Mouse (Mus musculus) stomach, postnatal 0 days (tissue): ENCODE measurements around the gene Fgfr2. TPM values are rescaled to one million over a fixed set of nuclear protein-coding genes. Genes with fewer than 3 reads are reported as not detected.

Experiments
- ATAC-seq: fragments of 200-750 bp; cut with Nextera tagmentation; 2 replicates; pipeline ENCODE4 v1.8.0; 2017; ENCODE audit not compliant: low FRiP score, low TSS enrichment
- DNase-seq: peaks from one replicate; pipeline ENCODE4 v3.0.0-alpha.2; 2016; ENCODE audit warnings: low spot score
- H3K27ac ChIP-seq: fragments of 300-500 bp; sonication (generic); replicated peaks from 2 replicates; pipeline ENCODE4 v1.5.1; 2014; ENCODE audit warnings: mild to moderate bottlenecking, control low read depth
- H3K27me3 ChIP-seq: fragments of 300-500 bp; sonication (generic); 2 replicates; pipeline ENCODE4 v1.6.1; 2014; ENCODE audit warnings: low read length; ENCODE audit not compliant: control insufficient read depth, insufficient read depth
- H3K36me3 ChIP-seq: fragments of 300-500 bp; sonication (generic); 2 replicates; pipeline ENCODE4 v1.6.1; 2014; ENCODE audit warnings: low read length, mixed read lengths; ENCODE audit not compliant: control insufficient read depth, insufficient read depth
- H3K4me1 ChIP-seq: fragments of 300-500 bp; sonication (generic); replicated peaks from 2 replicates; pipeline ENCODE4 v1.6.1; 2014; ENCODE audit warnings: antibody characterized with exemption; ENCODE audit not compliant: control insufficient read depth, insufficient read depth
- H3K4me2 ChIP-seq: fragments of 300-500 bp; sonication (generic); replicated peaks from 2 replicates; pipeline ENCODE4 v1.6.1; 2014; ENCODE audit warnings: low read depth, mild to moderate bottlenecking, control low read depth, moderate library complexity
- H3K4me3 ChIP-seq: fragments of 300-500 bp; sonication (generic); 2 replicates; pipeline ENCODE4 v1.5.1; 2014; ENCODE audit warnings: low read depth, low read length, control low read depth
- H3K9ac ChIP-seq: fragments of 300-500 bp; sonication (generic); 2 replicates; pipeline ENCODE4 v1.6.1; 2014; ENCODE audit warnings: mild to moderate bottlenecking, low read length, control low read depth, mixed read lengths
- H3K9me3 ChIP-seq: fragments of 300-500 bp; sonication (generic); 2 replicates; pipeline ENCODE4 v1.6.1; 2016; ENCODE audit warnings: low read length; ENCODE audit not compliant: control insufficient read depth
- CTCF ChIP-seq: IDR thresholded peaks from 2 replicates; pipeline ENCODE4 v1.5.1; 2016; ENCODE audit warnings: antibody characterized with exemption, low read depth, mild to moderate bottlenecking, moderate library complexity
- EP300 ChIP-seq: optimal IDR thresholded peaks from 2 replicates; pipeline ENCODE3; 2016; ENCODE audit warnings: antibody characterized with exemption
- WGBS: fragments of 180-500 bp; shearing (Covaris S2); extraction: QIAGEN DNeasy Blood & Tissue Kit; methylation state at CpG from one replicate; pipeline ENCODE4 v1.1.7; 2014; 5-methylcytosine and 5-hydroxymethylcytosine counted together
- polyA plus RNA-seq: library from polyadenylated mRNA; unstranded; fragments of >200 nt; fragmentation: Nextera tagmentation; extraction: Ambion mirVana; gene quantifications from 2 replicates; pipeline ENCODE4 v1.2.1, GENCODE M21; 2015

Gene Fgfr2
- polyA plus RNA-seq, 1 experiment from 2014 or later: 60.8 TPM

DNA sequence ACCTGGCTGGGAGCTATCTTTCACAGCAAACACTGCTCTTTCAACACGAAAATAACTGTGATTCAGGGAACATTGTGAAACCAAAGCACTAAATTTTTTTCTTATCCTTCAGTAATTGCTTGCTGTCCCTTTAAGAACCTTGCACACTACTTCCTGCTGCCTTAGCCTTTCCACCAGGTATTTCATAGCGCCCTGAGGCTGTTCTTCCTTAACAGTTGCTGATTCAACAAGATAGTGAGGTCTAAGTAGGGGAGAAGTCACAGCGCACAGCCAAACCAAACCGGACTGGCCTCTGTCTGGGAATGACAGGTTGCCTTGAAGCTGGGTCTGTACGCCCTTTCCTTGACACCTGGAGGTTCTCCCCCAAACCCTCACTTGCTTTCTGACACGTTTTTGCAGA is 72.5 kb downstream of the Fgfr2 start:
- no peaks in the 10 kb centered on the region for H3K27me3 ChIP-seq
- H3K4me2 ChIP-seq: no peak overlapping the region
- WGBS: 40% methylated on average over 6 of the region's 6 CpGs
- no peak overlapping the region for H3K9ac ChIP-seq
- no peaks in the 10 kb centered on the region for H3K9me3 ChIP-seq
- ATAC-seq: peak; percentile 80
- H3K36me3 ChIP-seq: peaks cover 3% of the 10 kb centered on the region; the same call in 1 of the 2 replicates
- H3K4me3 ChIP-seq: no peak overlapping the region
- peak; percentile 48 for DNase-seq
- peak overlapping the region; percentile 63 for H3K27ac ChIP-seq
- TF ChIP-seq EP300 (peak; percentile 75), CTCF (no peak)
- H3K4me1 ChIP-seq: peaks cover 8% of the 10 kb centered on the region; the same call in 1 of the 2 replicates

DNA sequence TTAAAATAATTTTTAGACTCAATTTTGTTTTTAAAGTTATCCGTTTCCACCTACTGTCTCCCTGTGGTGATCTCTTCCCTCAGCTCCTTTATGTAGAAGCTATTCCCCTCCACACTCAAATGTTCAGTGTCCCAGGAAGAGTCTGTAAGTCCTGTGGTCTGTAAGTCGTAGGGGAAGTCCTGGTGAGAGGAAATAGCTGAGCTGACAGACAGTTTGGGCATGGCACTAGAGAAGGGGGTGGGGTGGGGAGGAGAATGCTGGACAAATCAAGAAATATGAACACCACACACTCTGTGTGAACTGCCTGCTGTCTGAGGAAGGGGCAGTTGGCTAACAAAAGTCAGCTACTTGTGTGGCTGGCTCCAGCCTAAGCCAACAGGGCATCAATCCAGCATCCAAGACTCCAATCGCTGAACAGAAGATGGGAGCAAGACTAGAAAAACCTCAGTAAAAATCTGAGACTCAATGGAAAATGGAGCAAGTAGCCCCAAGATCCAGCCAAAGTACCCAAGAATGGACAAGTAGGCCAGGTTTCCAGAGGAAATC is 75.0 kb downstream of the Fgfr2 start:
- WGBS: 46% methylated on average over 3 of the region's 3 CpGs
- Histone ChIP-seq H3K9me3 (no peaks in the 10 kb centered on the region), H3K27me3 (no peaks in the 10 kb centered on the region), H3K4me3 (no peak overlapping the region), H3K27ac (0 out of 2 replicates have a peak overlapping the region, but pooled peaks have one; percentile 30), H3K4me2 (no peak overlapping the region), H3K4me1 (peaks cover 12% of the 10 kb centered on the region), H3K9ac (no peak overlapping the region), H3K36me3 (no peaks in the 10 kb centered on the region; the same call in 1 of the 2 replicates)
- TF ChIP-seq CTCF (no peak), EP300 (no peak)
- ATAC-seq (no peak), DNase-seq (no peak)

DNA sequence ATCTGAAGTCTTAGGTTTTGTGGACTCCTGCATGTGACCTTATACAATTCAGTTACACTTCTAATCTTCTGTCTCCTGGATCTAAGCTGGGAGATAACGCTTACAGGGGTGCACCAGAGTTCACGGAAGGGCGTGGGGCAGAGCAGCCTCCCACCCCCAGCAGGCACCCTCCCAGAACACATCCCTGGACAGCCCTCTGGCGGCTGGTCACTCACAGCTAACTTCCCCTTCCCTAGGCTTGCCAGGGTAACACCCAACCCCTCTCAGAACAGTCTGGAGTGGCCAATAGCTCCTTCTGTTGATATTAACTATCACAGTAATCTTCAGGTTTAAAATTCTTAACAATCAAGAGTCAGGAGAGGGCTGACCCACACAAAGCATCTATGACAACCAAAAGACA is 75.9 kb downstream of the Fgfr2 start:
- no peaks in the 10 kb centered on the region for H3K9me3 ChIP-seq
- TF ChIP-seq CTCF (peak; percentile 55), EP300 (no peak)
- DNase-seq (peak; percentile 45), ATAC-seq (peak; percentile 48; the same call in 1 of the 2 replicates)
- H3K9ac ChIP-seq: no peak overlapping the region
- H3K27me3 ChIP-seq: no peaks in the 10 kb centered on the region
- no peaks in the 10 kb centered on the region; the same call in 1 of the 2 replicates for H3K36me3 ChIP-seq
- H3K4me1 ChIP-seq: peaks cover 10% of the 10 kb centered on the region
- no peak overlapping the region for H3K4me3 ChIP-seq
- no peak overlapping the region for H3K4me2 ChIP-seq
- 43% methylated on average over 4 of the region's 4 CpGs for WGBS
- H3K27ac ChIP-seq: no peak overlapping the region; the same call in 1 of the 2 replicates

DNA sequence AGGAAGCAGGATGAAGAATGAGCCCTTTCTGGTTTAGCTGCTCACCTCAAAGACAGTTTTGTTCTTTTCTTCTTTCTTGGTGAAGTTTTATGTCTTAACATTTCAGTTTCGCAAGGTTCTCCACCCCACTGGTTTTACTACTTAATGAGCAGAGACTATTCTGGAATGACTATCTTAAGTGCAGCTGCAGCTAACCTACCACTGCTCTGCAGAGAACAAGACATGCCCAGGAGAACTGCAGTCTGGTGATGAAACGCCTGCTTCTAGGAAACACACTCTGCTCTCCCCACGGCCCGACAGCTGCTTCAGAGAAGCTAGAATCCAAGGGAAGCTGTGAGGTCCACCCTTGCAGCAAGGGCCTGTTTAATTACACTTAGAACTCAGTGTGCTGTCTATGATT is 78.4 kb downstream of the Fgfr2 start:
- no peak for ATAC-seq
- TF ChIP-seq EP300 (peak; percentile 78), CTCF (no peak)
- no peaks in the 10 kb centered on the region for H3K27me3 ChIP-seq
- no peak overlapping the region for H3K9ac ChIP-seq
- H3K4me3 ChIP-seq: no peak overlapping the region
- no peak overlapping the region for H3K4me2 ChIP-seq
- H3K36me3 ChIP-seq: no peaks in the 10 kb centered on the region; the same call in 1 of the 2 replicates
- WGBS: 48% methylated on average over 4 of the region's 4 CpGs
- peaks cover 19% of the 10 kb centered on the region for H3K4me1 ChIP-seq
- H3K9me3 ChIP-seq: no peaks in the 10 kb centered on the region
- H3K27ac ChIP-seq: peak overlapping the region; percentile 73; the same call in 1 of the 2 replicates
- no peak for DNase-seq

DNA sequence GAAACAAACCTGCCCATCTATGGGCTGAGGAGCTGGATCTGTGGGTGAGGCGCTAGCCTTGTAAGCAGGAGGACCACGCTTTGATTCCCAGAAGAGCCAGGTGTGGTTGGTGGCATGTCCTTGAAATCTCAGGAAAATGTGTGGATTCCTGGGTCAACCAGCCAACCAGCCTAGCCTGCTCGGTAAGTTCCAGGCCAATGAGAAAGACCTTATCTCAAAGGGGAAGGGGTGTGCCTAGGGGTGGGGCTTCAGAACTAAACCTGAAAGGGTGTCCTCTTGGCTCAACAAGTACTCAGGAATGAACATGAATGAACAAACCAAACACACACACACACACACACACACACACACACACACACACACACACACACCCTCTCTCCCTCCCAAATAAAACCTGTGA is 81.4 kb downstream of the Fgfr2 start:
- Histone ChIP-seq H3K9me3 (no peaks in the 10 kb centered on the region), H3K4me3 (no peak overlapping the region), H3K27ac (peak overlapping the region; percentile 82), H3K27me3 (no peaks in the 10 kb centered on the region), H3K4me2 (no peak overlapping the region; the same call in 1 of the 2 replicates), H3K9ac (no peak overlapping the region), H3K4me1 (peaks cover 27% of the 10 kb centered on the region), H3K36me3 (no peaks in the 10 kb centered on the region; the same call in 1 of the 2 replicates)
- peak; percentile 69 for TF ChIP-seq EP300
- no peak for TF ChIP-seq CTCF
- DNase-seq (peak; percentile 86), ATAC-seq (peak; percentile 85)
- 47% methylated on average over 3 of the region's 3 CpGs for WGBS

DNA sequence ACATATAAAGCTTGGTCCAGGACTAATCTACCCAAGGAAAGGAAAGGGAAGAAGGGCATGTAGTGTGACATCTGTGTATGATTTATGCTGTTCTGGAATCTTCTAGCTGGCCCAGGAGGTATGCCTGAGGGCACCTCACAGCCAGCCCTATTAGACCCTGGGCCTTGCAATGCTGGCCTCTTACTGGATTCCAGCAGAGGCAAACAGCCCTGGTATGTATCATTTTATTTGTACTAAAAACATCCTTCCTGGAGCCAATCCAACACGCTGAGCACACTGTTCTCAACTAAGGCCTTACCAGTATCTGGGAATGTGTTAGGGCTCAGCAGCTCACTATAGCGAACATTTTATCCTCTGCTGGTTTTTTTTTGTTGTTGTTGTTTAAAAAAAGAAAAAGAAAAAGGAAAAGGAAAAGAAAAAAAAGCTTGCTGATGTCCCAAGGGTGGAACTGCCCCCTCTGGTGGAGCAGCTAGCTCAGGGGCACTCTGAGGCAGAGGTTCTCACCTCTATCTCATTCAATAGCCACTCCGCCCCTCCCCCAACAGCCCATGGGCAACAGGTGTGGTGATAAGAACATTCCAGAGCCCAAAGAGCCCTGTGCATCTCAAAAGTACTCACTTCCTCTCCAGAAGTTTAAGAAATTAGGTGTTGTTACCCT is 82.3 kb downstream of the Fgfr2 start:
- ATAC-seq: no peak
- Histone ChIP-seq H3K4me1 (peaks cover 28% of the 10 kb centered on the region), H3K4me3 (no peak overlapping the region), H3K27me3 (no peaks in the 10 kb centered on the region), H3K36me3 (no peaks in the 10 kb centered on the region; the same call in 1 of the 2 replicates), H3K27ac (peak overlapping the region; percentile 82), H3K9me3 (no peaks in the 10 kb centered on the region), H3K9ac (no peak overlapping the region), H3K4me2 (no peak overlapping the region; the same call in 1 of the 2 replicates)
- no peak for DNase-seq
- TF ChIP-seq EP300 (no peak), CTCF (peak; percentile 60)
- 36% methylated on average over 3 of the region's 3 CpGs for WGBS
